Mouse (Mus musculus) common myeloid progenitor, adult 5-6 weeks (primary cell): ENCODE measurements around the gene Zfp978. TPM values are rescaled to one million over a fixed set of nuclear protein-coding genes. Genes with fewer than 3 reads are reported as not detected.
"Not testable (repeated sequence)": the region's sequence is repeated elsewhere in the genome, so short reads cannot be mapped to it uniquely, and the experiment has no call there.

ENCODE experiments used
- ATAC-seq: replicated peaks from 2 replicates; pipeline ENCODE4 v1.8.0; 2016; ENCODE audit warnings: low read depth, mild to moderate bottlenecking, moderate TSS enrichment, inconsistent platforms; ENCODE audit not compliant: poor library complexity, severe bottlenecking
- total RNA-seq: library from RNA; stranded (forward); fragments of 200-1000, 187-1606 nt; gene quantifications from 2 replicates; pipeline ENCODE4 v1.2.3, GENCODE M21; 2017

Zfp978 gene
- total RNA-seq, 1 experiment from 2014 or later, result 0.18 TPM

DNA sequence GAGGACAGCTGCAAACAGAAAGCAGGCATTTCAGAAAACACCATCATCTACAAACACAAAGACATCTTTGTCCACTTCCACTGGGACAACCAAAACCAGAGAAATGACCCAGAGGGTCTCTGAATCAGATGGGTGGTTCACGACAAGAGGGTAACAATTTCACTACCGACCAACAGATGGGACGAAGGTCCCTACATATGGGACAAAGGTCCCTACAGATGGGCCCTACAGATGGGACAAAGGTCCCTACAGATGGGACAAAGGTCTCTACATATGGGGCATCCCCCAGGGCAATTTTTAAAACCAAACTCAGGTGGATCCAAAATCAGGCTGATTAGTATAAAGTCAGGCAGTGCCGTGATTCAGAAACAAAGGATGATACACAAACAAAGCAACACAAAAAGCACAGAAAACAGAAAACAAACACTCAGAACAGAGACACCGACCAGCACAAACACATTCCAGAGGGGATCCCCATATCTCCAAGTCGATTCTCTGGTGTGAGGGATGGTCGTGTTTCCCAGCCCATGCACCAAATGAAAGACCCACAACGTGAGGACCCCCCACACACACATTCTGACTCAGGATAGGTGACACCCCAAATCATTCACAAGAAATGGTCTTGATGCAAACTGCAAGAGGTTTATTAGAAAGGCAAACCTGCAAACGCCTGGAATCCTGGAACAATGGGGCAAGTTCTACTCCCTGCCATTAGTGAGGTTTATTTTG, 11.3 kb upstream of the Zfp978 start:
- not testable (repeated sequence) for ATAC-seq

DNA sequence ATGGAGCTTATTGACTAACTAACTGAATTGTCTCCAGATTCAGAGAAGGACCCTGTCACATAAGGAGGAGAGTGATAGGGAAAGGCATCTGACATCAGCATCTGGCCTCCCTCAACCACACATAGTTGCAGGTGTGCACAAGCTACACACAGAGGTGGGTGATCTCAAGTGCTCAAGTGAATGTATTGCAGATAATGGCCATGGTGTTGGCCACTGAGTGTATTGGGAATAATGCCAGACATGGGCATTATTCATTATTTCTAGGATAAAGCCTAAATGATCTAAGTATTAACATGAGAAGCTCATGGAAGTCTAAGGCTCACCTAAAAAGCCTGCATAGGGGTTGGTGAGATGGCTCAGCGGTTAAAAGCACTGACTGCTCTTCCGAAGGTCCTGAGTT, 10.6 kb upstream of the Zfp978 start:
- ATAC-seq, result not testable (repeated sequence)

DNA sequence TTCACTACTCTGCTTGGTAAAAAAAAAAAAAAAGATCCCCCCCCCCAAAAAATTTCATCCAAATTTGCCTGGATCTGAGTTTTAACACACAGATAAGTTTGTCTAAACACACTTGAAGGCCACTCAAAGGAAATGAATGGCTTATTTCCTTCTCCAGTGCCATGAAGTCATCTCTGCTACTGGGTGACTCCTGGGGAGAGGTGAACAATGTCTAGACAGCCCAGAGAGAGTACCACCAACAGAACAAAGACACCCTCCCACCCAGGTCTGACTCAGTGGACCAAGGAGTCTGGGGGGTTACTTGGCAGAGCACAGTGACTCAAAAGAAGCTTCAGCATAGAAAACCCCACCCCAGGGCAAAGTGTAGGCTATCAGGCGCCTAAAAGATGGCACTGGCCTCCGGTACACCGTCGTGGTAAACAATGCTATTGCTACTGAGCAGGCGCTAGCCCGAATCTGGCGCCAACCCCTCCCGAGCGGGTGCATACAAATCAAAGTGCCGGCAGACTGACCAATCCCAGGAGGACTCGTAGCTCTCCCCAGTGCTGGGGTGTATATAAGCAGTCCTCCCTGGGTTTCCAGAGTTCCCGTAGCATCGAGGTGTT, 9.6 kb upstream of the Zfp978 start:
- not testable (repeated sequence) for ATAC-seq

DNA sequence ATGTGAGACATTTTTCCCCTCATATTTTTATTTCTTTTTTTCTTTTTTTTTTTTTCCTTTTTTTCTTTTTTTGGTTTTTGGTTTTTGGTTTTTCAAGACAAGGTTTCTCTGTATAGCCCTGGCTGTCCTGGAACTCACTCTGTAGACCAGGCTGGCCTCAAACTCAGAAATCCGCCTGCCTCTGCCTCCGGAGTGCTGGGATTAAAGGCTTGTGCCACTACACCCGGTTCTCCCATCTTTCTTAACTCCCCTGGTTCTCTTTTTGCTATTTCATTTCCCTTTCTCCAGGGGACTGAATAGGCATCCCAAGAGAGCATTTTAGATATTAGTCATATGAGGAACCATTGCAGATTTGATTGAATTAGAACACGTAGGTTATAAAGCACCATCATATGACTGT, 7.5 kb upstream of the Zfp978 start:
- not testable (repeated sequence) for ATAC-seq

DNA sequence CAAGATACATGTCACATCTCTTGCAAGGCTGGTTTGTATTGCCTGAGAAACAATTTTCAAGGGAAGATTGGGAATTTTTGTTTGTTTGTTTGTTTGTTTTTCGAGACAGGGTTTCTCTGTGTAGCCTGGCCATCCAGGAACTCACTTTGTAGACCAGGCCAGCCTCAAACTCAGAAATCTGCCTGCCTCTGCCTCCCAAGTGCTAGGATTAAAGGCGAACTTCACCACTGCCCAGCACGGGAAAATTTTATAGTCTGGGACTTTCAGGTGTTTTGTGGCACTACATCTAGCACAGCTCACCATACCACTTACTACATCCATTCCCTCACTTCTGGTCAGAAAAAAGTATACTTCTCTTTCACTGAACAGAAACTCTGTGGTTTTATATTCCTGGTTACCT, 5.1 kb upstream of the Zfp978 start:
- not testable (repeated sequence) for ATAC-seq

DNA sequence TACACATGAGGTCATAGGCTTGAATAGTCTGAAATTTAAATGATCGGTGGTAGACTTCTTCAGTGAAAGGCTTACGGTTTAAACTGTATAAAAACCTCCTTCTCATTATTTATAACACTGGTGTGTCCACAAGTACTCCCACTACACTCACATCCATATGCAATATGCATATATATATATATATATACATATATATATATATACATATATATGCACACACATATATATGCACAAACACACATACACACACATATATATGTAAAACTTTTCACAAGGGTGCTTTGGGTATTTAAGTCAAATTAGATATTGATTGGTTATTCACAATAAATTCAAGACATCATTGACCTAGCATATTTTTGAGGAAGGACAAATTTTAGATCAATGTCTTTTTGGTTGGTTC, 3.9 kb upstream of the Zfp978 start:
- not testable (repeated sequence) for ATAC-seq

DNA sequence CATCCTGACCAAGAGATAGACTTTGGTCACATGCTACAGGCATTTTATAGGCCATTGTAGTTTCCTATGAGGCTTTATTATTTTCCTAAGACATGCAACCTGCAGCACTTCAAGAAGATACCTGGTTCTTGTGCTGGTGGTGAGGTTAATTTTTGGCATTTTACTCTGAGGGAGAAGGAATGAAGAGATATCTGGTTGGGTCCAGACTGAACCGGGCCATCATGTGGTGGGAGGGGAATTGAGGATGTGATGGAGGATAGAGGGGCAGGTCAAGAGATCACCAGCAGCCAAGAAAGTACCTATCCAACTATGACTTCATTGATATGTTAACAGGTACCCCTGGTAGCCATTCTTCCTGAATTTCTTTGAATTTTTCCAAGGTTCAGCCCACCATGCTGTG, 769 bp downstream of the Zfp978 start:
- not testable (repeated sequence) for ATAC-seq

DNA sequence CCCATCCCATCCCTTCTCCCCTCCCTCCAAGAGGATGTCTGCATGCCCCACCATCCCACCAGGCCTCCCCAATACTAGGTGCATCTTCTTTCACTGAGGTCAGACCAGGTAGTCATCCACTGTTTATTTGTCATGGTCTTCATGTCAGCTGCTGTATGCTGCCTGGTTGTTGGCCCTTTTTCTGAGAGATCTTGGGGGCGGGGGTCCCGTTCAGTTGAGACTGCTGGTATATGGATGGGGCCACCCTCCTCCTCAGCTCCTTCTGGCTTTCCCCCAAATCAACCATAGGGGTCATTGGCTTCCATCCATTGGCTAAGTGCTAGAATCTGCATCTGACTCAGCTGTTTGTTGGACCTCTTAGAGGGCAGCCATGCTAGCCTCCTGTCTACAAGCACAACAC, 8.5 kb downstream of the Zfp978 start:
- ATAC-seq, result 0 out of 2 replicates have a peak, but pooled peaks have one; percentile 42

DNA sequence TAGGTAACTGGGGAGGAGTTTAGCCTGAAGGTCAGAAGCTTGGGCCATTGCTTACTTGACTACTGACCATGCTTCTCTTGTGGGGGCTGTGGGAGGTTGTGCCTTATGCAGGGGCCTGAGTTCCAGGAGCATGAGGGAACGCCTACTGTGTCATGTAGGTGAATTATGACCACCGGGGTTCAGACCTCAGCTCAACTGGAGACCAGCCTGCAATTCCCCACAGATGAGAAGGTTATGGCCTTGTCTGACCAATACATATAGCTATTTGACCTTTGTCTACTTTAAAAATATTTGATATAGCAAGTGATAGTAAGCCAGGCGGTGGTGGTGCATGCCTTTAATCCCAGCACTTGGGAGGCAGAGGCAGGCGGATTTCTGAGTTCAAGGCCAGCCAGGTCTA, 22.1 kb downstream of the Zfp978 start:
- not testable (repeated sequence) for ATAC-seq

DNA sequence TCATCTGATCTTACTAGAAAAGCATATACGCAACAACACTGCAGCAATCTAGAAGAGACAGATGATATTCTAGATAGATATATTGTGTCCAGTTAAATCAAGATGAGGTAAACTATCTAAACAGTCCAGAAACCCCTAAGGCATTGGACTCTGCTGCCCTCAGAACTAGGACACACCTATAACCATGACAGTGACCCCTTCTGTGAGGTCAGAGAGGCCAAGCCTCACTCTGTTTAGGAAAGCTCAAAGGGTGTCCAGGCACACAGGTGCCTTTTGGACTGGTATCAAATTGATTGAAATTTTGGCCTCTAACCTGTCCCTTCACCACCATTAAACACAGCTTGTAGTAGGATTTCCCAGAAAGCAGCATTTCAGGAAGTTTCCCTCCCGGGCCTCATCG, 36.1 kb downstream of the Zfp978 start:
- ATAC-seq, result not testable (repeated sequence)

DNA sequence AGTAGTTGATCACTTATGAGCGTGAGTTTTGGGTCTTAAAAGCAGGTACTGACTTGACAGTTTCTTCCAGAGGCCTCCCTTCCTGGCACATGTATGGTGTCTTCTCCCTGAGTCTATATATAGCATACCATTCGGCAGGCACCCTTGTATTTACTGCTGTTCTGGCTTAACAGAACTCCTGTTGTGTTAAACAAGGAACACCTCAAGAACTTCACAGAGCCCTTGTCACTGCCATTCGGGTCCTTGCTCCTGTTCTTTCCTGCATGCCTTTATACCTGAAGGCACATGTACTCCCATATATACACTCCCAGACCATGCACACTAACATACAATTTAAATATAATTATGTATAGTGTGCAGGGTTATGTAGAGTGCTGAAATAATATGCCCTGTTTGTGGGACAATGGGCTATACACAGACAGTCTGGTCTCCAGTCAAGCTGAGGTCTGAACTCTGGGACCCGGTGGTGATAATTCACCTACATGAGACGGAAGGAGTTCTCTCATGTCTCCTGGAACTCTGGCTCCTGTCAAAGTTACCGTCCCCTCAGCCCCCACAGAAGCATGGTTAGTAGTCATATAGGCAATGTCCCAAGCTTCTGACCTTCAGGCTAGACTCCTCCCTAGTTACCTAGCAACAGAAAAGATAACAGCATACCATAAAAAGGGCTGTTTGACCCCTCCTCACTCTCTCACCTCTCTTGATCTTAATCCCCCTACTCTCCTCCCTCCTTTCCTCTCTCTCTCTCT, 37.0 kb downstream of the Zfp978 start:
- ATAC-seq, result not testable (repeated sequence)

DNA sequence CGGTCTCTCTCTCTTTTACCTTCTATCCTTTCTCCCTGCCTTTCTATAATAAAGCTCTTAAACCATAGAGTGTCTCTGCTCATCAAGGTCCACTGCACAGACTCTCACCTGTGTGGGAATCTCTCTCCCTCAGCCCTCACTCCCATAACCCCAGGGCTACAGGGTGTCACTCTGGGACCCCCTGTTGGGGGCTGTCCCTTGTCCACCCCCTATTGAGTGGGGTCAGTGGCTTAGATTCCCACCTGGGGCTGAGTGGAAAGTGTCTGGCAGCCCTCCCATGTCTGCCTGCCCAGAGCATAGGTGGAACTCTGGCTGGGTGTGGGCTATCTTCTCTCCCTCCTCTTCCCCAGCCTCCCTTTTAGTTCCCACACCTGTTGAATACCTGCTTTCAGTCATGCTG, 37.6 kb downstream of the Zfp978 start:
- not testable (repeated sequence) for ATAC-seq

DNA sequence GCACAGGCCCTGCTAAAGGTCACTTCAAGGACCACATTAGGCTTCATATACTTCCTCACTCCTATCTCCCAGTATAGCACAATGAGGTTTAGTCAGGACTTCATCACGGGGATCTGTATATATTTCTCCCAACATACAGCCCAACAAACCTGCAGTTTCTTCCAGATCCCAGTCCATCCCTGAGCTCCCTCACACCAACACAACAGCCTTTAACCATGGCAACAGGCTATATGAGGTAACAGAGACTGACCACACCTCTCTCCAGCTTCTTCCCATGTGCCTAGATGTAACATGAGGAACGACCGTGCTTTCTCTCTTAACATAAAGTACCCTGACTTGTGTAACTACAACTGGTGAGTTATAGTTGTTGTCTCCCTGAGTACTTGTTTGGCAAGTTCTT, 38.4 kb downstream of the Zfp978 start:
- ATAC-seq, result not testable (repeated sequence)

DNA sequence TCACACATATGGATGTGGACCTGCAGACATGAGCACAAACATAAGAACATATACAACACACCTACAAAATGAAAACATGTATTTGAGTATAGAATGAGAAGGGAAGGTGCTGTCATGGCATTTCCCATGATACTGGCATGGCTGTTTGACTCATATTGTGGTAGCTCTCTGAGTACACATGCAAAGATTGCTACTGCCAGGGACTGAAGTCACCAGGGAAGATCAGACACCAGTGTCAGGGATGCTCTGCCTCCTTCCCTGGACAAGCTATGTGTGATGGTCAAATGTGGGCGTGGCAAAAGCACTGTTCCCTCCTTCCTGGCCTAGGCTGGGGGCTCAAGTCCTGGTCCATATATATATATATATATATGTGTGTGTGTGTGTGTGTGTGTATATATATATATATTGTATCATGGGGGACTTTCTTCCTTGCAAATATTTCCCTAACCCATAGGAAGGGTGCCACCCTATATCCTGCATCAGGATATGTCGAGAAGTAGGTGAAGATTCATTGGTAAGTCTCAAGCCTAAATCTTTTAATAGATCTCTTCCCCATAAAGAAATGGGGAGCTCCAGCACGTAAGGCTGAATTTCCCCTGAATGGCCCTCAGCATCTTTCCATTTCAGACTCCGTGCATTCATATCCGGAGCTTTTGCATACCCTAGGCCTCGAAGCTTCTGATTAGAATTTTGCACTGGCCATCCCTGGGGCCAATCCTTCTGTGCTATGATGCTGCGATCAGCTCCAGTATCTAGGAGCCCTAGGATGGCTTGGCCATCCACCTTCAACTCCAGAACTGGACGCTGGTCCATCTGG, 39.1 kb downstream of the Zfp978 start:
- not testable (repeated sequence) for ATAC-seq

DNA sequence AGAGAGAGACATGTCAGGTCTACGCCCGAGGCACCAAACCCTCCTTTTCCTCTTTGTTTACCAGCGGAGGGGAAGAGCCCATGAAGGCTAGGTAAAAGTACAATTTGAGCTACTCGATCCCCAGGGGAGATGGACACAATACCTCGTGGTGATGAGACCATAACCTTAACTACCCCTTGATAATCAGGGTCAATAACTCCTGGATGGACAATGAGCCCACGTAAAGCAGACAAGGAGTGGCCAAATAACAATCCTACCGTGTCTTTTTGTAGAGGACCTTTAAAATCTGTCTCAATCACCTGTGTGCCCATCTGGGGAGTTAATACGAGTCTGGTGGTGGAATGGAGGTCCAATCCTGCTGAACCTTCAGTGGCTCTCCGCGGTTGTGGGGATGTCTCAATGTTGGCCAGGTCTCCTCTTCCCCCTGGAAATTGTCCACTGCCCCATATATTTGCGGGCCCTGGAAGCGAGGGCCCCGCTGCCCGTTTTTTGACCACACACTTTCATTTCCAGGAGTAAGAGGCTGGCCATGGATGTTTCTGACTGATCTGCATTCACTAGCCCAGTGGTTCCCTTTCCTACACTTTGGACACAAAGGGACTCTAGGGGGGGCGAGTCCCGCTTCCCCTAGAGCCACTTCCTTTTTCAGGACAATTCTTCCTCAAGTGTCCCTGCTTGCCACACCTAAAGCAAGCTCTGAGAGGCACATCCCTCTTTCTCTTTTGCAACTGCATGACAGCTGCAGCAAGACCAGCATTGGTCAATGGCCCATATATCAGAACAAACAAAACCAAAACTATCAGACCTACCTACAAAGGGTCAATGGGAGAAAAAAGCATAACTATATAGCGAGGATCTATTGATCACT, 40.0 kb downstream of the Zfp978 start:
- ATAC-seq, result not testable (repeated sequence)

DNA sequence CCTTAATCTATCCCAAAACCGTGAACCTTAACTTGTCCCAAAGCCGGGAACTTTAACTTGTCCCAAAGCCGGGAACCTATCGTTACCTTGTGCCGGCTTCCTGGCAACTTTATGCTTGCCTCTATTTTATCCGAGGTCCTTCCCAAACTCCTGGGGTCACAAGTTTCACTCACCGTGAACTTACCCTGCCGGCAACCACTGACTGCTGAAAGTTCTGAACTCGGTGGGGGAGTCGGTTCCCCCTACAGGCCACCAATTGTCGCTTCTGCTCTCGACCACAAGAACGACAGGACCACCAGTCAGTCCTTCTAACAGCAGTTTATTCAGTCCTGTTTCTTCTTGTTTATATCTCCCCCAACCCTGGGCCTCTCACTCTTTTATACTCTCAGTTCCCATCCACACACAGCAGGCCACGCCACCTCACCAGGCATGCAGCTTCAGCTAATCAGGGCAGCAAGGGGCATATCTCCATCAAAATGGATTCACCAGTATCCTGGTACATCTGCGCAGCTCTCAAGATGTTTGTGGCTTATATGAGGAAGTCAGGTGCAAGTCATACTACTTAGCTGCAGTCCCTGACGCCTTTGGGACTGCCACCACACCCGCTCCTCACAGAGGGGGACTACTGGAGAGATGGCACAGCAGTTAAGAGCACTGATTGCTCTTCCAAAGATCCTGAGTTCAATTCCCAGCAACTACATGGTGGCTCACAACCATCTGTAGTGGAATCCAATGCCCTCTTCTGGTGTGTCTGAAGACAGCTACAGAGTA, 40.8 kb downstream of the Zfp978 start:
- ATAC-seq, result not testable (repeated sequence)

DNA sequence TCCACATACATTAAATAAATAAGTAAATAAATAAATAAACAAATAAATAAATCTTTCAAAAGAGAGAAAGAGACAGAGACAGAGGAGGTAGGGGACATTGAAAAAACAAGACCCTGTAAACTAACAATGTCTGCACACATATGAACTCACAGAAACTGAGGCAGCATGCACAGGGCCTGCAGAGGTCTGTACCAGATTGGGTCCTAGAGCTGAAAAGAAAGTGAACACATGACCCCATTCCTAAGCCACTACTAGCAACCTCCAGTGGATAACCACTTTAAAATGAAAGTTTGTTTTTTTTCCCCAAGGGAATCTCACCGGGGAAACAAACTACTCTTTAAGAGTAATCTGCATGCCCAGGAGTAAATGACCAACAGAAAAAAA, 41.4 kb downstream of the Zfp978 start:
- not testable (repeated sequence) for ATAC-seq

DNA sequence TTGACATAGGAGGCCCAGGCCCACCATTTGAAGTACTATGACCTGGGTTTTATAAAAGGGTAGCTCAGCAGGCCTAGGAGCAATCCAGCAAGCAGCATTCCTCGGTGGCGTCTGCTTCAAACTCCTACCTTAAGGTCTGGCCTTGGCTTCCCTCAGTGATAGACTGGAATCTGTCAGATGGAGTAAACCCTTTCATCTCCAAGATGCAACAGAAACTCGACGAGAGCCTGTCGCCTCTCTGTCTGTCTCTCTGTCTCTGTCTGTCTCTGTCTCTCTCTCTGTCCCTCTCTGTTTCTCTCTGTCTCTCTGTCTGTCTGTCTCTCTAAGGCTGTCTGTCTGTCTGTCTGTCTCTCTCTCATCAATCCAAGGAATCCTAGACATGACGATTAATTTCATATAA, 42.4 kb downstream of the Zfp978 start:
- ATAC-seq, result not testable (repeated sequence)
